Mouse (Mus musculus): ENCODE measurements around the gene Cyp2w1. TPM values are rescaled to one million over a fixed set of nuclear protein-coding genes. Genes with fewer than 3 reads are reported as not detected.
A peak's percentile ranks its signal among the peaks of the same experiment; 100 is the strongest.

The Cyp2w1 gene
- polyA plus RNA-seq, 1 experiment = not detected

GRCm38 (mm10) chr5:139380385-139381248, 28.2 kb downstream of the Cyp2w1 start:
- H3K79me2 ChIP-seq (ENCODE audit: control insufficient read depth, insufficient read depth) = no peaks in the 10 kb centered on the region
- TF ChIP-seq POLR2A (IDR thresholded peaks at IDR 0.05; ENCODE audit: insufficient read length, low read depth) = peak; percentile 69
- peak; percentile 70 for TF ChIP-seq POLR2AphosphoS2 (IDR thresholded peaks at IDR 0.05; ENCODE audit: insufficient read length, low read depth)
- TF ChIP-seq TCF3 (IDR thresholded peaks at IDR 0.05; ENCODE audit: insufficient read length, low read depth) = peak; percentile 26
- TF ChIP-seq MAX (IDR thresholded peaks at IDR 0.05; ENCODE audit: low read depth) = no peak
- peak in 2 of 3 experiments; percentile 37 to 75 for TF ChIP-seq MYOD1 (IDR thresholded peaks at IDR 0.05; ENCODE audit: control insufficient read depth in 1 of 3, insufficient read length in 2 of 3, low read depth in 2 of 3)
- TF ChIP-seq E2F4 (IDR thresholded peaks at IDR 0.05; ENCODE audit: insufficient read depth) = no peak
- TF ChIP-seq CEBPB (IDR thresholded peaks at IDR 0.05; ENCODE audit: insufficient read depth, poor library complexity, severe bottlenecking) = no peak
- TF ChIP-seq MYOG (IDR thresholded peaks at IDR 0.05; ENCODE audit: control insufficient read depth in 1 of 3, insufficient read depth in 1 of 3, insufficient read length in 2 of 3, low read depth in 2 of 3) = peak in 2 of 3 experiments; percentile 39 to 76
- no peak for TF ChIP-seq TCF12 (IDR thresholded peaks at IDR 0.05; ENCODE audit: insufficient read depth, poor library complexity, severe bottlenecking)
- no peak for TF ChIP-seq SRF (IDR thresholded peaks at IDR 0.05; ENCODE audit: control insufficient read depth, insufficient read length, low read depth)
- peak overlapping the region; percentile 91 for H3K4me2 ChIP-seq (ENCODE audit: low read depth)
- H3K4me3 ChIP-seq = peak overlapping the region; percentile 34
- no peaks in the 10 kb centered on the region for H3K27me3 ChIP-seq (ENCODE audit: control insufficient read depth, insufficient read depth, insufficient read length)
- no peaks in the 10 kb centered on the region for H3K36me3 ChIP-seq (ENCODE audit: control insufficient read depth, insufficient read depth)
- H3ac ChIP-seq (ENCODE audit: control insufficient read depth, insufficient read length) = peak overlapping the region; percentile 14

- Histone ChIP-seq H3K27me3 (ENCODE audit: control insufficient read depth, insufficient read depth, insufficient read length) (no peaks in the 10 kb centered on the region), H3K4me3 (peak overlapping the region; percentile 34), H3K4me2 (ENCODE audit: low read depth) (peak overlapping the region; percentile 86), H3ac (ENCODE audit: control insufficient read depth, insufficient read length) (no peak overlapping the region), H3K79me2 (ENCODE audit: control insufficient read depth, insufficient read depth) (no peaks in the 10 kb centered on the region), H3K36me3 (ENCODE audit: control insufficient read depth, insufficient read depth) (no peaks in the 10 kb centered on the region)
- TF ChIP-seq USF1 (IDR thresholded peaks at IDR 0.05; ENCODE audit: low read depth) (no peak), E2F4 (IDR thresholded peaks at IDR 0.05; ENCODE audit: insufficient read depth) (no peak), POLR2A (IDR thresholded peaks at IDR 0.05; ENCODE audit: insufficient read length, low read depth) (no peak), SRF (IDR thresholded peaks at IDR 0.05; ENCODE audit: control insufficient read depth, insufficient read length, low read depth) (no peak)
Observed at GRCm38 (mm10) chr5:139381586-139382513, 29.4 kb downstream of the Cyp2w1 start.

DNA sequence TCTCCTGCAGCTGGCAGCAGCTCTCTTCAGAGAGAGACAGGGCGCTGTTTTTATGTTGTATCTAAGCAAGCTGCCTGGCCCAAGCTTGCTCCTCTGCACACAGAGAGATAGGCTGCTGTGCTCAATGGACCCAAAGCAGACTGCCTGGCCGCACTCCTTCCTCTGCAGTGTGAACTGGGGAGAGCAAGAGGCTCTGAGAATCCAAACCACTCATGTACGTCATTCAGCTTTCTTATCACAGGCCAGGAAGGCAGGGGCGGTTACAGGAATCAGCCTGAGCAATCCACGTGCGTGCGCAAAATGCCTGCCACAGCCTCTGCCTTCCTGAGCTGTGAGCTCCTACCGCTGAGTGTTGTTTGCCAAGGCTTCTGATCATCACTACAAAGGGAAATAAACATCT, 30.3 kb downstream of the Cyp2w1 start:
- H3K4me3 ChIP-seq = no peak overlapping the region
- H3K36me3 ChIP-seq (ENCODE audit: control insufficient read depth, insufficient read depth) = no peaks in the 10 kb centered on the region
- no peaks in the 10 kb centered on the region for H3K27me3 ChIP-seq (ENCODE audit: control insufficient read depth, insufficient read depth, insufficient read length)
- no peaks in the 10 kb centered on the region for H3K79me2 ChIP-seq (ENCODE audit: control insufficient read depth, insufficient read depth)
- TF ChIP-seq POLR2AphosphoS2 (IDR thresholded peaks at IDR 0.05; ENCODE audit: insufficient read length, low read depth) (peak; percentile 8), CEBPB (IDR thresholded peaks at IDR 0.05; ENCODE audit: insufficient read depth, poor library complexity, severe bottlenecking) (no peak), TCF12 (IDR thresholded peaks at IDR 0.05; ENCODE audit: insufficient read depth, poor library complexity, severe bottlenecking) (no peak)
- H3K4me2 ChIP-seq (ENCODE audit: low read depth) = peak overlapping the region; percentile 86
- H3ac ChIP-seq (ENCODE audit: control insufficient read depth, insufficient read length) = no peak overlapping the region

GRCm38 (mm10) chr5:139383234-139383633, 30.8 kb downstream of the Cyp2w1 start:
- Histone ChIP-seq H3K36me3 (ENCODE audit: control insufficient read depth, insufficient read depth) (no peaks in the 10 kb centered on the region), H3K4me2 (ENCODE audit: low read depth) (peak overlapping the region; percentile 86), H3K4me3 (no peak overlapping the region), H3K27me3 (ENCODE audit: control insufficient read depth, insufficient read depth, insufficient read length) (no peaks in the 10 kb centered on the region), H3K79me2 (ENCODE audit: control insufficient read depth, insufficient read depth) (no peaks in the 10 kb centered on the region), H3ac (ENCODE audit: control insufficient read depth, insufficient read length) (no peak overlapping the region)
- peak; percentile 6 for TF ChIP-seq POLR2AphosphoS2 (IDR thresholded peaks at IDR 0.05; ENCODE audit: insufficient read length, low read depth)
- TF ChIP-seq TCF12 (IDR thresholded peaks at IDR 0.05; ENCODE audit: insufficient read depth, poor library complexity, severe bottlenecking) = no peak
- no peak for TF ChIP-seq TCF3 (IDR thresholded peaks at IDR 0.05; ENCODE audit: insufficient read length, low read depth)

GRCm38 (mm10) chr5:139384531-139384930, 32.1 kb downstream of the Cyp2w1 start:
- TF ChIP-seq MYOG (IDR thresholded peaks at IDR 0.05; ENCODE audit: control insufficient read depth in 1 of 3, insufficient read depth in 1 of 3, insufficient read length in 2 of 3, low read depth in 2 of 3) (peak in 1 of 3 experiments; percentile 30), POLR2AphosphoS2 (IDR thresholded peaks at IDR 0.05; ENCODE audit: insufficient read length, low read depth) (no peak)
- Histone ChIP-seq H3ac (ENCODE audit: control insufficient read depth, insufficient read length) (no peak overlapping the region), H3K4me2 (ENCODE audit: low read depth) (peak overlapping the region; percentile 10), H3K4me3 (no peak overlapping the region), H3K79me2 (ENCODE audit: control insufficient read depth, insufficient read depth) (no peaks in the 10 kb centered on the region), H3K27me3 (ENCODE audit: control insufficient read depth, insufficient read depth, insufficient read length) (no peaks in the 10 kb centered on the region), H3K36me3 (ENCODE audit: control insufficient read depth, insufficient read depth) (no peaks in the 10 kb centered on the region)
